Mouse (Mus musculus) CD4-positive naive resting alpha-beta T cell, adult 76 days (primary cell): ENCODE measurements around the gene Nova1. TPM values are rescaled to one million over a fixed set of nuclear protein-coding genes. Genes with fewer than 3 reads are reported as not detected.

Source experiments
- total RNA-seq: library from RNA; stranded (reverse); gene quantifications from one replicate; pipeline ENCODE4 v1.2.4, GENCODE M21; 2023

The Nova1 gene
- not detected for total RNA-seq

GRCm38 (mm10) chr12:46818856-46819347 lies at the start of gene Nova1:
Nova1 (minus strand) TSS chr12:46818929.

